Mouse (Mus musculus) neural tube, embryonic 14.5 days (tissue): ENCODE results near the gene Ccdc14. TPM values are rescaled to one million over a fixed set of nuclear protein-coding genes. Genes with fewer than 3 reads are reported as not detected.

Source experiments
- ATAC-seq: fragments of 200-750 bp; cut with Nextera tagmentation; 2 replicates; pipeline ENCODE4 v1.8.0; 2017; ENCODE audit warnings: low read depth, mild to moderate bottlenecking, moderate TSS enrichment, moderate library complexity
- H3K27ac ChIP-seq: fragments of 300-500 bp; sonication (generic); 2 replicates; pipeline ENCODE4 v1.5.1; 2014; ENCODE audit warnings: low read depth, mild to moderate bottlenecking, control low read depth, low read length, moderate library complexity, mixed read lengths
- H3K27me3 ChIP-seq: fragments of 300-500 bp; sonication (generic); 2 replicates; pipeline ENCODE4 v1.6.1; 2014; ENCODE audit warnings: low read length; ENCODE audit not compliant: control insufficient read depth, insufficient read depth
- H3K36me3 ChIP-seq: fragments of 300-500 bp; sonication (generic); 2 replicates; pipeline ENCODE4 v1.6.1; 2014; ENCODE audit warnings: low read length, mixed read lengths; ENCODE audit not compliant: control insufficient read depth, insufficient read depth
- H3K4me1 ChIP-seq: fragments of 300-500 bp; sonication (generic); 2 replicates; pipeline ENCODE4 v1.6.1; 2014; ENCODE audit warnings: low read length; ENCODE audit not compliant: control insufficient read depth, insufficient read depth
- H3K4me2 ChIP-seq: fragments of 300-500 bp; sonication (generic); 2 replicates; pipeline ENCODE4 v1.6.1; 2014; ENCODE audit warnings: mild to moderate bottlenecking, low read depth, low read length, control low read depth
- H3K4me3 ChIP-seq: fragments of 300-500 bp; sonication (generic); 2 replicates; pipeline ENCODE4 v1.5.1; 2014; ENCODE audit warnings: low read depth, low read length, control low read depth, mixed read lengths
- H3K9ac ChIP-seq: fragments of 300-500 bp; sonication (generic); replicated peaks from 2 replicates; pipeline ENCODE4 v1.6.1; 2014; ENCODE audit warnings: low read depth, mild to moderate bottlenecking, control low read depth, low read length, mixed read lengths
- H3K9me3 ChIP-seq: fragments of 300-500 bp; sonication (generic); 2 replicates; pipeline ENCODE4 v1.6.1; 2016; ENCODE audit warnings: low read length; ENCODE audit not compliant: control insufficient read depth
- WGBS: fragments of 180-500 bp; shearing (Covaris S2); extraction: QIAGEN DNeasy Blood & Tissue Kit; methylation state at CpG from one replicate; pipeline ENCODE4 v1.1.7; 2014; 5-methylcytosine and 5-hydroxymethylcytosine counted together
- polyA plus RNA-seq: library from polyadenylated mRNA; unstranded; fragments of >200 nt; fragmentation: Nextera tagmentation; extraction: Ambion mirVana; gene quantifications from 2 replicates; pipeline ENCODE4 v1.2.1, GENCODE M21; 2014

The Ccdc14 gene
- polyA plus RNA-seq, 1 experiment from 2014 or later = 4.2 TPM

DNA sequence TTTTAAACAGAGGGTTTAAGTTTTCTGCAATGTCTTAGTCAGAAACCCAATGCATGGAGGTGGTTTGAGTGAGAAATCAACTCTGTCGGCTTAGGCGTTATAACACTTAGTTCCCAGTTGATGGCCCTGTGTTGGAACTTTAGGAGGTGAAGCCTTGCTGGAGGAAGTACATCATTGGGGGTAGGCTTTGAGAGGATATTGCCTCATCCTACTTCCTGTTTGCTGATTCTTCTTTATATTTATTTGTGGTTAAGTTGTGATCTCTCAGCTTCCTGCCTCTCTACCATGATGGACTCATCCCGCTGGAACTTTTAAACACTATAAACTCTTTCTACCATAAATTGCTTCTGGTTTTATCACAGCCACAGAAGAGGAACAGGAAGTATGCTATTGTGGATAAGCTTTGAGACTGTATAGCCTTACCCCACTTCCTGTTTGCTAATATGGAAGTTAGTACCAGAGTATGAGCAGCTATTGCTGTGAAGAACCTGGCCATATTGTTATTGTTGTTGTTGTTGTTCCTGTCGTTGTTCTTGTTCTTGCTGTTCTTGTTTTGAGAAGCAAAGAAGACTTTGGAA lies 48.3 kb downstream of the Ccdc14 start:
- Histone ChIP-seq H3K4me3 (no peak overlapping the region), H3K27me3 (no peaks in the 10 kb centered on the region), H3K27ac (no peak overlapping the region), H3K9me3 (no peaks in the 10 kb centered on the region), H3K4me1 (no peaks in the 10 kb centered on the region), H3K9ac (no peak overlapping the region), H3K36me3 (no peaks in the 10 kb centered on the region), H3K4me2 (no peak overlapping the region)
- WGBS = 90% methylated on average over 4 of the region's 4 CpGs
- ATAC-seq = no peak

DNA sequence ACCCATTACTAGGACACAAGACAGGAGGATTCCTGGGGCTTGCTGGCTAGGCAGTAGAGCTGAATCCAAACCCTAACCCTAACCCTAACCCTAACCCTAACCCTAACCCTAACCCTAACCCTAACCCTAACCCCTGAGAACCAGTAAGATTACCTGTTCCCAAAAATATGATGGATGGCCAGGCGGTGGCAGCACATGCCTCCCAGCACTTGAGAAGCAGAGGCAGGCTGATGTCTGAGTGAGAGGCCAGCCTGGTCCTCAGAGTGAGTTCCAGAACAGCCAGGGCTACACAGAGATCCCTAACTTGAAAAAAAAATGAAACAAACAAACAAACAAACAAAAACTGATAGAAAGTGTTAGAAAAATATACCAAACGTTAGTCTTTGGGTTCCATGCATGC lies 52.5 kb downstream of the Ccdc14 start:
- Histone ChIP-seq H3K9me3 (no peaks in the 10 kb centered on the region), H3K9ac (no peak overlapping the region), H3K27me3 (no peaks in the 10 kb centered on the region), H3K27ac (no peak overlapping the region), H3K4me1 (no peaks in the 10 kb centered on the region), H3K4me3 (no peak overlapping the region), H3K4me2 (no peak overlapping the region), H3K36me3 (no peaks in the 10 kb centered on the region)
- WGBS = 36% methylated on average over 2 of the region's 2 CpGs
- ATAC-seq = no peak

DNA sequence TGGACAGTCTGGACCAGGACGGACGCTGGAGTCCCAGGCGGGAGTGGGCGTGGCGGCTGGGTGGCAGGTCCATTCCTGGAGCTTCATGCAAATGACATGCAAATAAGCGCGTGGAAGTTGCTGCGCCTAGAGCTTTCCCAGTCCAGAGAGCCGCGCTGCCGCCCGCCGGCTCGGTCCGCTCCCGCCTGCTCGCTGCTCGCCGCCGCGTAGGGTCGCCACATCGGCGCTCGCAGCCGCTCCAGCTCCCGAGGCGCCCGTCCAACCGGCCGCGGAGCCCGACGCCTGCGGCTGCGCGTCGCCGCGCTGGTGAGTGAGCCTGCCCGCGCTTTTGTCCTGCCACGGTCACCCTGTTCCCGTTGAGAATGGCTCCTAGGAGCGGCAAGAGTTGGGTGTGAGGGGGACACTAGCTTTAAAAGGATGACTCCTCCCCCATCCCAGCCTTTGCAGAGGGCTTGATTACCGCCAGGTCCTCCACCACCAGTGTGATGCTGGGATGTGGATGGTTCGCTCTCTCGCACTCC lies 54.7 kb downstream of the Ccdc14 start, which contains the start of gene Mylk:
TSS of gene Mylk (plus strand) at position 146 of the 521 bp plus-strand sequence.
- Histone ChIP-seq H3K36me3 (no peaks in the 10 kb centered on the region), H3K9me3 (no peaks in the 10 kb centered on the region), H3K4me3 (peak within 1 kb of the TSS; percentile 39), H3K4me2 (peak within 1 kb of the TSS; percentile 90), H3K27me3 (no peaks in the 10 kb centered on the region), H3K4me1 (no peaks in the 10 kb centered on the region), H3K9ac (peak within 1 kb of the TSS; percentile 44; the same call in 1 of the 2 replicates), H3K27ac (no peak within 1 kb of the TSS)
- peak; percentile 89 for ATAC-seq
- under 1% methylated on average over 47 of the region's 48 CpGs for WGBS

DNA sequence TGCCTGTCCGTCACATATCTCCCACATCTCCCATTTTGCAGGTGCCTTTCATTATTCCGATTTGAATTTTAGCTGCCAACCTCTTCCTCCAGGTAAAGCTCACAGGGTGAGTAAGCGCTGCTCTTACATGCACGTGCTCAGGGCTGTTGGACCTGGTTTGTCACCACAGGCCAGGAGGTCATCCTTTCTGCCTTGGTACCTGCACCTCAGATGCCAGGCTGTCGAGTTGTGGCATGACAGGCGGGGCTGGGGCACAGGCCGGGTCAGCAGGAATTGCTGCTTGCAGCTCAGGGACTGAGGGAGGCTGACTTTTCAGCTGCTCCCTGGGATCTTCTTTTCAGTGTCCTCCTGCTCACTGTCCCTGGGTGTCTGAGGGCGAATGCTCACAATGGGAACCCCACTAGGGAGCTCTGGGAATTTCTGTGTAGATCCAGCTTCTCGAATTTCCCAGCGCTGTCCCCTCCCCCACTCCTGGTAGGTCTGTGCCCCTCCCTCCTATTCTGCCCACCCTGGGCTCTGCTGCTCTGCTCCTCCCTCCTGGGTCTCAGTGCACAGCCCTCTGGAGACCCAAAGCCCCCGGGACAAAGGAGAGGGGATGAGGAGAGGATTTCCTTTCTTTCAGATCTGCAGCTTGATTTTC lies 57.8 kb downstream of the Ccdc14 start:
- Histone ChIP-seq H3K4me1 (no peaks in the 10 kb centered on the region), H3K4me3 (no peak overlapping the region), H3K4me2 (no peak overlapping the region), H3K9me3 (no peaks in the 10 kb centered on the region), H3K27me3 (no peaks in the 10 kb centered on the region), H3K27ac (no peak overlapping the region), H3K9ac (no peak overlapping the region), H3K36me3 (no peaks in the 10 kb centered on the region)
- no peak for ATAC-seq
- WGBS = 20% methylated on average over 11 of the region's 11 CpGs

DNA sequence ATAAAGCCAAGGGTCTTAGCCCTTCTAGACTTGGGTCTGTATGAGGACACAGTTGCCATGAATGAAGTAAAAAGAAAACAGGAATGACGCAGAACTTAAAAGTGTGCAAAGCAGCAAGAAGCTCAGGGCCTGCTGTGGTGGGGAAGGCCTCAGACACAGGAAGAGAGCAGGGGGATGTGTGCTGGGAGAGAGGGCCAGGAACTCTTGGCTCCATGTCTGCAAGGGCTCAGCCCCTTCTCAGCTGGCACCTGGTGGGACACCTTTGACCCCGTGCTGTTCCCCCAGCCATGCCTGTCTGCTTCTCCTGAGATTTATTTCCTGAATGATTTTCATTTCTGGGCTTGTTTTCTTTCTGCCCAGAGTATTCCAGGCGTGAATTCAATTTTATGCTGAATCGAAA lies 59.1 kb downstream of the Ccdc14 start:
- H3K9ac ChIP-seq = no peak overlapping the region
- H3K4me2 ChIP-seq = no peak overlapping the region
- no peaks in the 10 kb centered on the region for H3K27me3 ChIP-seq
- 66% methylated on average over 4 of the region's 4 CpGs for WGBS
- no peaks in the 10 kb centered on the region for H3K36me3 ChIP-seq
- no peaks in the 10 kb centered on the region for H3K4me1 ChIP-seq
- H3K9me3 ChIP-seq = no peaks in the 10 kb centered on the region
- no peak overlapping the region for H3K4me3 ChIP-seq
- ATAC-seq = no peak
- H3K27ac ChIP-seq = no peak overlapping the region

DNA sequence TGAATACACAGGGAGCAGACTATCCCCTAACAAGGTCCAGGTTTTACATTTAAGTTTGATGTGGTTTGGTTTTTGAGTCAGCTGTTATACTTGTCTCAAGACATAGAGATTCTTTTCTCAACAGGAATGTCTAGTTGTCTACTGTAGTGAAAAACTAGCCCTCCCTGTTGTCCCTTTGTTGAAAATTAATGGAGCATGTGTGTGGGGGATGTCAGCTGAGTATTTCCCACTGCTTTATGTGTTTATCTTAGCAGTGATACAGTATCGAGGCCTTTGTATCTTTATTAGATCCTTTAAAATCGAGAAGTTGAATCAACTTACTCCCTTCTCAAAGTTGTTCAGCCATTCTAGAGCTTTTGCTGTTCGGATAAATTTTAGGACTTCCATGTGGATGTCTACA lies 61.6 kb downstream of the Ccdc14 start:
- 48% methylated on average over 3 of the region's 3 CpGs for WGBS
- H3K4me3 ChIP-seq = no peak overlapping the region
- no peak overlapping the region for H3K9ac ChIP-seq
- H3K27me3 ChIP-seq = no peaks in the 10 kb centered on the region
- no peaks in the 10 kb centered on the region for H3K9me3 ChIP-seq
- ATAC-seq = no peak
- no peaks in the 10 kb centered on the region for H3K4me1 ChIP-seq
- H3K4me2 ChIP-seq = no peak overlapping the region
- H3K27ac ChIP-seq = no peak overlapping the region
- H3K36me3 ChIP-seq = no peaks in the 10 kb centered on the region

DNA sequence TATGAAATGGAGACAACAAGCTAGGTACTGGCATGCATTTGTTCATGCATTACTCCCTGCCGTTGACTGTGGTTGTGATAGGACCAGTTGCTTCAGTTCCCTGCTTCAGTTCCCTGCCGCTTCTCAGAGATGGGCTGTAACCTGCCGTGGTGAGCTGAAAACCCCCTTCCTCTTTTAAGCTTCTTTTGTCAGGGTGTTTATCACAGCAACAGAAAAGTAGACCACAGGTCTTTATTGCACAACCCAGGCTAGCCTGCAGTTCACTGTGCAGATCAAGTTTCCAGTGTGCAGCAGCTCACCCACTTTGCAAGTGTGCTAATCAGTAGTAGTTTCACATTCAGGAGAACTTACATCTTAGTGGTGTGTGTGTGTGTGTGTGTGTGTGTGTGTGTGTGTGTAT lies 62.6 kb downstream of the Ccdc14 start:
- H3K36me3 ChIP-seq = no peaks in the 10 kb centered on the region
- ATAC-seq = no peak
- no peak overlapping the region for H3K27ac ChIP-seq
- no peak overlapping the region for H3K9ac ChIP-seq
- H3K4me3 ChIP-seq = no peak overlapping the region
- 85% methylated on average over 3 of the region's 3 CpGs for WGBS
- no peaks in the 10 kb centered on the region for H3K9me3 ChIP-seq
- no peak overlapping the region for H3K4me2 ChIP-seq
- no peaks in the 10 kb centered on the region for H3K4me1 ChIP-seq
- H3K27me3 ChIP-seq = no peaks in the 10 kb centered on the region

DNA sequence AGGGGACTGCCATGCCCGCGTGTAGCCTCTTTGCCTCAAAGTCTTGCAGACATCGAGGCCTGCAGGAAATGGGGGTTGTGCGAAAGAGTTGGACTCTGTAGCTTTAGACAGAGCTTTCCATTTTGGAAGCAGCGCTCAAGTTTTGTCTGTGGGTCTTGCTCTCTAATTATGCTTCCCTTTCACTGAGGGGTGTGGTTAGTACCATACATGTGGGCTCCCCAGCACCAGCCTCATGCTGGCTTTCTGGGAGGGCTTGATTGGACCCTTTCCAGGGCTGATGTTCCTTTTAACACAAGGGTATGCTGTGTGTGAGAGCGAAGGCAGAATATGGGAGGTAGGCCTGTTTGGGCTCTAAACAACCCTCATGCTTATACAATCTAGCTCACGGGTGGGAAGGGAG lies 66.6 kb downstream of the Ccdc14 start:
- 91% methylated on average over 7 of the region's 7 CpGs for WGBS
- H3K36me3 ChIP-seq = no peaks in the 10 kb centered on the region

DNA sequence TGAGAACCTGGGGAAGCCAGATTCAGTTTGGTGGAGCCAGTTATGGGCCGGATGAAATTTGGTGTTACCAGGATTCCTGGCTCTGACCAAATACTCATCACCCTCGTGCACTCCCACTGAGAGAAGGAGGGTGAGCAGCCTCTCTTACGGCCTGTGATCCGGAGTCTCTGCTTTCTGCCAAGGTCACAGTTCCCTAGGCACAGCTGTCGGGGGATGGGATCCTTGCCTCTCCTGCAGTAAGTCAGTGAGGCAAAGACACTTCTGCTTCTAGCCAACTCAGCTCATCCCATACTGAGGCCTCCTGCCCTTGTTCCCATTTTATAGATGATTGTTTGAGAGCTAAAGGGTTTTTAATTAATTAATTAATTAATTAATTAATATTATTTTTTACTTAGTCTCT lies 67.8 kb downstream of the Ccdc14 start:
- no peak for ATAC-seq
- H3K27me3 ChIP-seq = no peaks in the 10 kb centered on the region
- no peaks in the 10 kb centered on the region for H3K4me1 ChIP-seq
- no peaks in the 10 kb centered on the region for H3K36me3 ChIP-seq
- no peak overlapping the region for H3K27ac ChIP-seq
- H3K9ac ChIP-seq = no peak overlapping the region
- WGBS = 61% methylated on average over 5 of the region's 5 CpGs
- H3K4me2 ChIP-seq = no peak overlapping the region
- H3K4me3 ChIP-seq = no peak overlapping the region
- no peaks in the 10 kb centered on the region for H3K9me3 ChIP-seq

More for the DNA sequence above, 66.6 kb downstream of the Ccdc14 start:
- Histone ChIP-seq H3K4me1 (no peaks in the 10 kb centered on the region), H3K4me2 (no peak overlapping the region), H3K27ac (no peak overlapping the region), H3K27me3 (no peaks in the 10 kb centered on the region), H3K9me3 (no peaks in the 10 kb centered on the region), H3K9ac (no peak overlapping the region), H3K4me3 (no peak overlapping the region)
- no peak for ATAC-seq
